Mouse (Mus musculus): ENCODE measurements at regions not wholly inside any gene's neighbourhood (a gene's known extent, or its start where the extent isn't known, plus 50 kb on each side); places are given as distances from the start of the nearest gene placed in this dataset.
A peak's percentile ranks its signal among the peaks of the same experiment; 100 is the strongest.

GRCm38 (mm10) chr5:111659229-111659628, 74.5 kb upstream of the Gm26897 start:
- DNase-seq = no peak

- no peak for DNase-seq
Measured at GRCm38 (mm10) chr5:111660447-111660846, 73.3 kb upstream of the Gm26897 start.

GRCm38 (mm10) chr5:111660968-111661367, 72.8 kb upstream of the Gm26897 start:
- no peak for DNase-seq

GRCm38 (mm10) chr5:111661971-111662370, 71.8 kb upstream of the Gm26897 start:
- peak in 1 of 2 experiments; percentile 11 for DNase-seq

GRCm38 (mm10) chr5:111663831-111664230, 69.9 kb upstream of the Gm26897 start:
- DNase-seq = no peak

GRCm38 (mm10) chr5:111665406-111665805, 68.3 kb upstream of the Gm26897 start:
- DNase-seq = no peak

- no peak for DNase-seq
Measured at GRCm38 (mm10) chr5:111666007-111666406, 67.7 kb upstream of the Gm26897 start.

GRCm38 (mm10) chr5:111667901-111668300, 65.8 kb upstream of the Gm26897 start:
- no peak for DNase-seq

GRCm38 (mm10) chr5:111669139-111669538, 64.6 kb upstream of the Gm26897 start:
- DNase-seq = no peak

- no peak for DNase-seq
Measured at GRCm38 (mm10) chr5:111671762-111672161, 62.0 kb upstream of the Gm26897 start.

GRCm38 (mm10) chr5:111674976-111675672, 58.6 kb upstream of the Gm26897 start:
- DNase-seq = no peak

- peak; percentile 7 to 12 for DNase-seq
Measured at GRCm38 (mm10) chr5:111675673-111676261, 58.0 kb upstream of the Gm26897 start.

GRCm38 (mm10) chr5:111677847-111678311, 55.8 kb upstream of the Gm26897 start:
- no peak for DNase-seq

GRCm38 (mm10) chr5:111678496-111678895, 55.2 kb upstream of the Gm26897 start:
- DNase-seq = no peak

- no peak for DNase-seq
Measured at GRCm38 (mm10) chr5:111681362-111682028, 52.2 kb upstream of the Gm26897 start.

GRCm38 (mm10) chr5:111682899-111683298, 50.8 kb upstream of the Gm26897 start:
- DNase-seq = peak; percentile 8 to 24
